Mouse (Mus musculus) layer of hippocampus, adult 2 months (tissue): ENCODE measurements around the gene Hccs. TPM values are rescaled to one million over a fixed set of nuclear protein-coding genes. Genes with fewer than 3 reads are reported as not detected.

Experiments used
- DNase-seq, 2 experiments: peaks; one replicate each; pipeline ENCODE4 v3.0.0; 2022; ENCODE audit warnings: low spot score in 2 of 2
- H3K27ac ChIP-seq: fragments of 200-600 bp; 2 replicates; pipeline ENCODE4 v1.8.1; 2022
- H3K4me3 ChIP-seq: fragments of 200-600 bp; 2 replicates; pipeline ENCODE4 v1.8.1; 2022; ENCODE audit warnings: mild to moderate bottlenecking
- CTCF ChIP-seq: fragments of 200-600 bp; conservative IDR thresholded peaks from 2 replicates; pipeline ENCODE4 v1.8.1; 2022; ENCODE audit warnings: antibody characterized with exemption, mild to moderate bottlenecking, moderate library complexity
- total RNA-seq, 2 experiments: library from RNA; stranded (reverse); gene quantifications; 2 replicates each; pipeline ENCODE4 v1.2.3; 2021

Gene Hccs
- total RNA-seq, 2 experiments from 2014 or later, result 19.3 to 23.2 TPM

DNA sequence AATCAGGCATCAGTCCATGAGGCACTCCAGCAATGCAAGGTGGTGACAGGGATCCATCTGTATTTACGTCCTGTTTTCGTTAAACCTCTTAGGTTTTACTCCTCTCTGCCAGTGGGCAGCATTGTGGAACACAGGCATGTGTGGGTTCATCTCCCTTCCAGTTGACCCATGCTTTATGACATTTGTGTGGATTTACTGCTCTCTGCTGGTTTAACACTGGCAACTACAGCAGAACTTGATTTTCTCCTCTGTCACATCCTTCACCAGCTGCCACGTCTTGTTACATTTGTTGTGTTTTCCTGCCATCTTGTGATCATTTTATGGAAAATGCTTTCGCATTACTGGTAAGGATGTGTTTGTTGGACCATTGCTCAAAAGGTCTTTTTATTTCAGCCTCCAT, 20.6 kb downstream of the Hccs start:
- Histone ChIP-seq H3K27ac (no peak overlapping the region), H3K4me3 (no peak overlapping the region)
- peak; percentile 78 for TF ChIP-seq CTCF
- peak; percentile 9 to 15 for DNase-seq

DNA sequence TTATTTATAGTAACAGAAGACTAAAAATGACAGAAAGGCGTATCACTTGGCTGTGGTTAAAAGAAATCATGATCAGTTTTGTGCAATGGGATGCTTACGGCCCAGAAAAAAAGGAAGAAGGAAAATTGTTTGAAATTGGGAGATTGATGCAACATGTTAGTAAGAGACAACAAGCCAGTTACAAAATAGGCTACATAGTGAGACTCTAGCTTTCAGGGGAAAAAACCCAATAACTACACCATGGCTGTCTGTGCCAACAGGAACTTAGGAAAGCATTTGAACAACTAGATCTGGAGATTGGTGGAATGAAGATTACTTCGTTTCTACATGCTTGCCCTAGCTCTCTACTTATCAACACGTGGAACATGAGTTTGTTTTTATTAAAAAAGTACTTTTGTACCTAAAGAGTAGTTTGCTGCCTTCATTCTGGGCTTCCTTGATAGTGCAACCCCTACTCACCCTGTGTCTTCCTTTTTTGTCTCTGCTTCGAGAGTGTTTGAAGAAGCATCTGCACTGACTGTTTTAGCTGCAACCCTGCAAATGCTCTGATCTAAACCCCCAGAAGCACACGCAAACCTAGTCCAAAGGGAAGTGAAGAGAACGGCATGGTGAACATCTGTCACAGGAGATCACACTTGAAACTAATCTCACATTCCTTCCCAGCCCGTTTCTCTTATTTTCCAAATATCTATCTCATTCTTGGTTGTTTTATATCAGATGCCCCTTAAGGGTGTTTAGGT, 56.6 kb downstream of the Hccs start:
- no peak for DNase-seq
- TF ChIP-seq CTCF, result no peak
- Histone ChIP-seq H3K27ac (no peak overlapping the region), H3K4me3 (no peak overlapping the region)

DNA sequence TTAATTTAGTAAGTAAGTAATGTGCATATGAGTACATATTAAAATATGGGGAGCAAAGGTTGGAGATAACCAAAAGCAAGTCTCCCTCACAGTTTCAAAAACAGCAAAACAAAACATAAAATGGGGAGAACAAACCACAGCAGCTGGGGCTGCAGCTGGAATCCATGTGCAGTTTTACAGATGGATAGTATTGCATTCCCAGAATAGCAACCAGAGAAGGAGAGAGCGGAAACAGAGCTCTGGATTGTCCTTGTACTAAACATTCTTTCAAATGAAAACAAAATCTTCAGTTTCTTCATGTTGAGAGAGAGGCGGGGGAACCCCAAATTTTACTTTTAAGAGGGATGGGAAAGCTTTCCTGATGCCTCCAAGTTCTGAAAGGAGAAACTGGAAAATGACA, 58.0 kb downstream of the Hccs start:
- TF ChIP-seq CTCF, result no peak
- Histone ChIP-seq H3K4me3 (no peak overlapping the region), H3K27ac (no peak overlapping the region)
- DNase-seq, result no peak

GRCm38 (mm10) chrX:169261034-169261433, 59.1 kb downstream of the Hccs start:
- TF ChIP-seq CTCF, result no peak
- H3K4me3 ChIP-seq, result no peak overlapping the region
- H3K27ac ChIP-seq, result no peak overlapping the region
- no peak for DNase-seq

GRCm38 (mm10) chrX:169256741-169257140, 63.4 kb downstream of the Hccs start:
- Histone ChIP-seq H3K27ac (no peak overlapping the region), H3K4me3 (no peak overlapping the region)
- TF ChIP-seq CTCF, result no peak
- DNase-seq, result no peak

DNA sequence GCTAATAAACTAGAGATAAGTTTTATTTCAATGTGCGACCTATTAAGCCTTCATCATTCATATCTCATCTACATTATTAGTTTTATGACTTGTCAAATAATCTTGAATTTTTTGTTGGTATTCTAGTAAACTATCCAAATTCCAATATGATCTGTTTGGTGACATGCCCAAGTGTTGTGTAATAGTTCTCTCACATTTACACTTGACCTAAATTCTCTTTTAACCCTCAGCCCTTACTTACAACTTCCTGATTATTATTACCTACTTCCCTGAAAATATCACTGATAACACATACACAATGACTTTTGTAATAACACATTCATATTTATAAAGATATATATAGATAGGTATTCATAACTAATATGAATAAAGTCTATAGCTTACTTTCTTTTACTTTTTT, 64.3 kb downstream of the Hccs start:
- no peak for DNase-seq
- no peak overlapping the region for H3K27ac ChIP-seq
- TF ChIP-seq CTCF, result no peak
- H3K4me3 ChIP-seq, result no peak overlapping the region

DNA sequence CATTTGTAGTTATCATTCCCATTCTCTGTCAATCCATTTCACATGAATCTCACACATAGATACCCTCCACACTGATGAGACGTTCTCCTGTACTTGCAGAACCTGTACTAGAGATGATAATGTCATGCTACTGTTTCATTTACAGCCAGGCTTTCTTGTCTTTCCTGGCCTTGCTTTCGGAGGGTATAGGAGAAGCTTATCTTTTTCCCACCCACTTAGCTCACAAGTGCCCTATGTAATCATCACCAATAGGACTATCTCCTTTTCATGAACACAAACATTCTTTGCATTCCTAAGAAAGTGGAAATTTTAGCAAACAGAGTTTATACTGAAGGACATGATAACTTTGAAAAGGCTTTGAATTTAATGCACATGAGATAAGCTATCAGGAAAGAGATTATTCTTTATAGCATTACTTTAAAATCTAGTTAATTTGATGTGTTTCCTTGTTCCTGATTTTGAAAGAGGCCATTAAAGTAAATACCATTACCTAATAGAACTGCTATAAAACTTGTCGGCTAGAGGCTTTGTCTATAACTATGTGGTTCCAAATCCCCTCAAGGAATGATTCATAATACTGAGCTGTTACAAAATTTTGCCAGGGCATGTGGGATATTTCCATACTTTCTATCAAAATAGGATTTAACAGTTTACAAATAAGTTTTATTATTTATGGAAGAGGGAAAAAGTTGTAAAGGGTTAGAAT, 97.7 kb downstream of the Hccs start:
- DNase-seq, result no peak
- Histone ChIP-seq H3K27ac (no peak overlapping the region), H3K4me3 (no peak overlapping the region)
- no peak for TF ChIP-seq CTCF

DNA sequence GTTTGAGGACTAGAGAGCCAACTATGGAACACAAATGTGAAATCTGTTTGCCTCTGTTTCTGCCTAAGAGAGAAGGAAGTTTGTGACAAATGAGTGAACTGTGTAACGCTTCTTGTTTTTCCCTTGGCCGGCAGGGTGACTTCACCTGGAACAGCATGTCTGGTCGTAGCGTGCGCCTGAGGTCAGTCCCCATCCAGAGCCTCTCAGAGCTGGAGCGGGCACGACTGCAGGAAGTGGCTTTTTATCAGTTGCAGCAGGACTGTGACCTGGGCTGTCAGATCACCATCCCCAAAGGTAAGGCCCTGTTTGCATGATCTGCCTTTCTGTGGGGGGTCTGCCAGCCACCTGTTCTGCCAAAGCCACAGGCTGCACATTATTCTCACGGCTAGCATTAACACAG, 100.1 kb downstream of the Hccs start:
- no peak overlapping the region for H3K4me3 ChIP-seq
- no peak for DNase-seq
- no peak overlapping the region for H3K27ac ChIP-seq
- TF ChIP-seq CTCF, result no peak

DNA sequence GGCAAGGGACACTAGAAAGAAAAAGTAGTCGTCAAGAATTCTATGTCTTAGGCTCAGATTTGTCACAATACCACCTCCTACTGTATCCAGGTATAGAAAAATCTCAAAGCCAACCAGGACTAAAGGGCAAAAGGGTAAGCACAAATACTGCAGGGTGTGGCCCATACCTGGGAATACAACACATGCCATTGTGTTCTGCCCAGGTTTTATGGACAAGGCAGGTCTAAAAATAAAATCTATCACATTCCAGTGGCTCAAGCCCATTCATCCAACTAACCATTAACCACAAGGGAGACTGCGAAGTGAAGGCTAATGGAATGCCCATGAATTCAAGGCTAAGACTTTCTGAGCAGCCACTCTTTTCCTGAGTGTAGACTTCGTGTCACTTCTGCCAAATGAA, 110.2 kb downstream of the Hccs start:
- TF ChIP-seq CTCF, result no peak
- Histone ChIP-seq H3K27ac (no peak overlapping the region), H3K4me3 (no peak overlapping the region)
- DNase-seq, result no peak

Other genes with a start within 250 kb of the Hccs start
- gene Amelx, start 133.2 kb downstream of the Hccs start, total RNA-seq, result not detected